Comparison of ENCODE assay signal across 20 mouse cellular contexts in the genomic region with DNA sequence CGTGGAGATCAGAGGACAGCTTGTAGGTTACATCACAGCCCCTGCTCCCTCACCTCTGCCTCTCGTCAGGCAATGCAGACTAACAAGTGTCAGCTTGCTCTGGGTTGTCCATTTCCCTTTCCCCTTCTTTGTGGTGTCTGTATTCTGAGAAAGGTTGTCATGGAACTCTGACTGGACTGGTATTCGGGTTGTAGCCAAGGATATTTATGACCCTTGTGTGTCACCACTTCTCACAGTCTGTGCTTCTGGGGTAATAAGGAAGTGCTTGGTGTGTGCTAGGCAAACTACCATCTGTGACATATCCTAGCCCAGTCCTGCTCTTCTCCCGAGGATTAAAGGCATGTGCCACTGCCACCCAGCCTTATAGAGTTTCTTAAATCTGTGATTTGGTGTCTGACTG. TPM values are rescaled to one million over a fixed set of nuclear protein-coding genes. Genes with fewer than 3 reads are reported as not detected.
A peak's percentile ranks its signal among the peaks of the same experiment; 100 is the strongest.
DNase-seq lines count a peak whose midpoint lies in the region; ATAC-seq and TF ChIP-seq lines count a peak whose summit lies in the region.
"Had no signal": no experiment of that assay in that cellular context is flagged by ENCODE, and none has a peak within 500 bp of the region (broad histone marks: within the 10 kb centered on the region; RNA-seq: fewer than 3 reads in every experiment).

No protein-coding gene starts in this region.

- H3K9me3 ChIP-seq in MEL (replicated peaks; ENCODE audit: insufficient read depth, low read length): no peaks in the 10 kb centered on the region
- H3K9me3 ChIP-seq in intestine, embryonic 15.5 days: no peaks in the 10 kb centered on the region
- no peaks in the 10 kb centered on the region for H3K9me3 ChIP-seq in forebrain, embryonic 14.5 days (replicated peaks; ENCODE audit: control insufficient read depth, low read length)
- H3K9me3 ChIP-seq: forebrain, embryonic 15.5 days; hindbrain, embryonic 10.5 days had no signal

- TF ChIP-seq CTCF in MEL (IDR thresholded peaks at IDR 0.05 in 2 of 3, conservative IDR thresholded peaks at IDR 0.05 in 1 of 3; ENCODE audit: control insufficient read depth in 1 of 3, insufficient read depth in 1 of 3, low read depth in 2 of 3, low read length in 3 of 3, poor library complexity in 1 of 3, severe bottlenecking in 1 of 3): no peak

- peak; percentile 81 for ATAC-seq in intestine, embryonic 15.5 days
- no peak for ATAC-seq in forebrain, embryonic 14.5 days
- ATAC-seq: forebrain, embryonic 15.5 days; Patski had no signal

- H3K27me3 ChIP-seq in MEL (ENCODE audit: control insufficient read depth in 1 of 2, insufficient read depth in 2 of 2, low read length in 2 of 2): no peaks in the 10 kb centered on the region
- H3K27me3 ChIP-seq in intestine, embryonic 15.5 days (replicated peaks): no peaks in the 10 kb centered on the region
- H3K27me3 ChIP-seq in forebrain, embryonic 14.5 days (replicated peaks; ENCODE audit: control insufficient read depth, insufficient read depth, low read length): no peaks in the 10 kb centered on the region
- H3K27me3 ChIP-seq: forebrain, embryonic 15.5 days; Patski had no signal

- no peak overlapping the region for H3K9ac ChIP-seq in MEL (ENCODE audit: control insufficient read depth, low read depth, low read length, poor library complexity, severe bottlenecking)
- no peak overlapping the region for H3K9ac ChIP-seq in intestine, embryonic 15.5 days
- no peak overlapping the region for H3K9ac ChIP-seq in forebrain, embryonic 14.5 days (ENCODE audit: low read length)
- H3K9ac ChIP-seq: forebrain, embryonic 15.5 days; hindbrain, embryonic 14.5 days had no signal

- H3K27ac ChIP-seq in MEL (ENCODE audit: control insufficient read depth, low read depth, low read length): no peak overlapping the region
- H3K27ac ChIP-seq in brown adipose tissue, adult 24 weeks (replicated peaks; ENCODE audit: low read depth, low read length): 0 out of 2 replicates have a peak overlapping the region, but pooled peaks have one; percentile 2
- H3K27ac ChIP-seq in intestine, embryonic 15.5 days: no peak overlapping the region
- no peak overlapping the region for H3K27ac ChIP-seq in forebrain, embryonic 14.5 days (ENCODE audit: low read depth, low read length)
- H3K27ac ChIP-seq: forebrain, embryonic 15.5 days; hindbrain, embryonic 10.5 days; hindbrain, embryonic 14.5 days had no signal

- H3K4me3 ChIP-seq in MEL (ENCODE audit: control insufficient read depth in 1 of 2, insufficient read depth in 1 of 2, low read depth in 2 of 2, low read length in 2 of 2): no peak overlapping the region
- no peak overlapping the region for H3K4me3 ChIP-seq in brown adipose tissue, adult 24 weeks (ENCODE audit: insufficient read depth, low read depth, low read length)
- H3K4me3 ChIP-seq in intestine, embryonic 15.5 days (replicated peaks): no peak overlapping the region
- no peak overlapping the region for H3K4me3 ChIP-seq in forebrain, embryonic 14.5 days (ENCODE audit: low read depth, low read length)
- H3K4me3 ChIP-seq: forebrain, embryonic 15.5 days; hindbrain, embryonic 10.5 days had no signal

- no peak for TF ChIP-seq RAD21 in MEL (IDR thresholded peaks at IDR 0.05; ENCODE audit: low read depth, low read length)

- TF ChIP-seq EP300 in MEL (IDR thresholded peaks at IDR 0.05; ENCODE audit: low read depth in 1 of 2, low read length in 2 of 2): no peak

- DNase-seq in MEL (ENCODE audit: low read depth, low spot score): peak; percentile 13
- DNase-seq in large intestine, adult 2 months (ENCODE audit: low read depth, low spot score): peak; percentile 55
- DNase-seq in urinary bladder, postnatal 4 days (ENCODE audit: low spot score in 2 of 2): no peak
- no peak for DNase-seq in thymus, postnatal 4 days
- DNase-seq in forebrain, embryonic 14.5 days (ENCODE audit: low spot score): no peak
- DNase-seq: adrenal gland, adult 2 months; adrenal gland, postnatal 14 days; cerebellum, adult 11-12 months; cerebellum, adult 8-10 months; cerebellum, postnatal 14 days; gastrocnemius, postnatal 25 days; heart, postnatal 36 days; kidney, adult 2 months had no signal

- no peaks in the 10 kb centered on the region for H3K79me2 ChIP-seq in MEL (ENCODE audit: control insufficient read depth, insufficient read depth, low read length, poor library complexity)

- 74% methylated on average over 4 of the region's 4 CpGs for WGBS in intestine, embryonic 15.5 days
- WGBS in large intestine, adult 2 months: 36% methylated on average over 4 of the region's 4 CpGs
- WGBS in forebrain, embryonic 14.5 days: 91% methylated on average over 4 of the region's 4 CpGs

- H3K4me1 ChIP-seq in MEL (ENCODE audit: control insufficient read depth in 1 of 2, insufficient read depth in 2 of 2, low read length in 2 of 2): no peaks in the 10 kb centered on the region
- no peaks in the 10 kb centered on the region for H3K4me1 ChIP-seq in brown adipose tissue, adult 24 weeks (ENCODE audit: control insufficient read depth, insufficient read depth, insufficient read length, low read length)
- H3K4me1 ChIP-seq in intestine, embryonic 15.5 days (replicated peaks): no peaks in the 10 kb centered on the region
- no peaks in the 10 kb centered on the region for H3K4me1 ChIP-seq in forebrain, embryonic 14.5 days (ENCODE audit: control insufficient read depth, insufficient read depth, low read length)
- H3K4me1 ChIP-seq: forebrain, embryonic 15.5 days; hindbrain, embryonic 10.5 days had no signal

- no peak for TF ChIP-seq POLR2A in MEL (IDR thresholded peaks at IDR 0.05; ENCODE audit: control insufficient read depth in 1 of 2, insufficient read depth in 1 of 2, low read depth in 1 of 2, low read length in 2 of 2, poor library complexity in 1 of 2)

- H3K4me2 ChIP-seq in intestine, embryonic 15.5 days (replicated peaks): no peak overlapping the region
- no peak overlapping the region for H3K4me2 ChIP-seq in forebrain, embryonic 14.5 days (ENCODE audit: low read length)
- H3K4me2 ChIP-seq: forebrain, embryonic 15.5 days; heart, embryonic 11.5 days; hindbrain, embryonic 14.5 days had no signal

- H3K36me3 ChIP-seq in MEL (ENCODE audit: control insufficient read depth in 1 of 2, insufficient read depth in 2 of 2, low read length in 2 of 2): peaks cover 2 to 36% of the 10 kb centered on the region in 2 experiments; a peak in 2 of 4 replicates
- H3K36me3 ChIP-seq in intestine, embryonic 15.5 days: no peaks in the 10 kb centered on the region
- peaks cover 41% of the 10 kb centered on the region for H3K36me3 ChIP-seq in forebrain, embryonic 14.5 days (ENCODE audit: control insufficient read depth, insufficient read depth, low read length)

TF ChIP-seq in MEL, 35 proteins besides CTCF, POLR2A, EP300 and RAD21:
- TF ChIP-seq MAZ (IDR thresholded peaks at IDR 0.05; ENCODE audit: low read depth, low read length): no peak
- no peak for TF ChIP-seq JUND (IDR thresholded peaks at IDR 0.05; ENCODE audit: low read depth, low read length)
- TF ChIP-seq HCFC1 (IDR thresholded peaks at IDR 0.05; ENCODE audit: low read depth, low read length): no peak
- TF ChIP-seq KAT2A (conservative IDR thresholded peaks at IDR 0.05; ENCODE audit: low read depth, low read length): no peak
- no peak for TF ChIP-seq USF1 (IDR thresholded peaks at IDR 0.05; ENCODE audit: low read depth, low read length)
- TF ChIP-seq TCF12 (IDR thresholded peaks at IDR 0.05; ENCODE audit: low read depth, low read length): no peak
- TF ChIP-seq NRF1 (IDR thresholded peaks at IDR 0.05; ENCODE audit: insufficient read depth, low read depth, low read length, poor library complexity, severe bottlenecking): no peak
- no peak for TF ChIP-seq MYB (IDR thresholded peaks at IDR 0.05; ENCODE audit: low read depth, low read length)

RNA-seq across cellular contexts. Expression of gene Gon4l, which starts 14.1 kb away (rescaled TPM):
- 34.3 and 35.0 TPM in 2 replicates for total RNA-seq in MEL (2012; rRNA removed)
- polyA plus RNA-seq in MEL (2012; ENCODE audit: insufficient read depth in 1 of 2, insufficient read length in 2 of 2, low read depth in 1 of 2, low replicate concordance in 2 of 2, missing spikeins in 1 of 2): 10 to 100 TPM; 33.8 to 52.2 TPM
- 6.3 and 9.2 TPM in 2 replicates for polyA plus RNA-seq in brown adipose tissue, adult 24 weeks (2012; ENCODE audit: insufficient read depth, insufficient read length, missing spikeins)
- 7.7 and 7.9 TPM in 2 replicates for polyA plus RNA-seq in intestine, embryonic 15.5 days (2015; fragmentation: Nextera tagmentation; extraction: Ambion mirVana)
- 9.4 and 12.2 TPM in 2 replicates for polyA plus RNA-seq in large intestine, adult 2 months (2012; rRNA removed)
- polyA plus RNA-seq in forebrain, embryonic 14.5 days (2014; fragmentation: Nextera tagmentation; extraction: Ambion mirVana): 12.3 and 13.6 TPM in 2 replicates

Comparison
In these comparisons a context has a peak if more than half of its experiments do, and no peak if none do; other contexts are left out.
1. DNase-seq: peak in MEL (single experiment) and large intestine, adult 2 months (single experiment); none in urinary bladder, postnatal 4 days (0 of 2), thymus, postnatal 4 days (single experiment) and forebrain, embryonic 14.5 days (single experiment).